Mouse (Mus musculus): ENCODE measurements around the gene Tmem95. TPM values are rescaled to one million over a fixed set of nuclear protein-coding genes. Genes with fewer than 3 reads are reported as not detected.

Gene Tmem95
- polyA plus RNA-seq, 1 experiment from 2014 or later = 0.32 TPM

DNA sequence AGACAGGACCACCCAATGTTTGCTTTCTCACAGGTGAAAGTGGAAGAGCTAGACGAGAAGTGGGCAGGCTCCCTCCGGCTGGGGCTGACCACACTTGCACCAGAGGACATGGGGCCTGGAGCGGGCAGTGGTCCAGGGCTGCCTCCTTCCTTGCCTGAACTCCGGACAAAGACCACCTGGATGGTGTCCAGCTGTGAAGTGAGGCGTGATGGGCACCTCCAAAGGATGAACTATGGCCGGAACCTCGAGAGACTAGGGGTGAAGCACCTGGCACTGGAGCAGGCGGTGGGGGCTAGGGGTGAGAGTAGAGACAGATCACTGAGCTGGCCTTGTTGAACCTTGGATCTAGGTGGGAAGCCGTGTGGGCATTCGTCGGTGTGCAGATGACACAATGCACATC lies 30.8 kb upstream of the Tmem95 start:
- H3K27ac ChIP-seq = no peak overlapping the region
- H3K9me3 ChIP-seq (replicated peaks) = no peaks in the 10 kb centered on the region
- H3K9ac ChIP-seq = no peak overlapping the region
- H3K4me3 ChIP-seq (replicated peaks) = no peak overlapping the region
- H3K4me2 ChIP-seq = no peak overlapping the region
- ATAC-seq (replicated peaks; ENCODE audit: low FRiP score) = no peak
- 89% methylated on average over 11 of the region's 11 CpGs for WGBS
- peaks cover 99% of the 10 kb centered on the region for H3K36me3 ChIP-seq
- H3K4me1 ChIP-seq = peaks cover 11% of the 10 kb centered on the region
- H3K27me3 ChIP-seq = no peaks in the 10 kb centered on the region

DNA sequence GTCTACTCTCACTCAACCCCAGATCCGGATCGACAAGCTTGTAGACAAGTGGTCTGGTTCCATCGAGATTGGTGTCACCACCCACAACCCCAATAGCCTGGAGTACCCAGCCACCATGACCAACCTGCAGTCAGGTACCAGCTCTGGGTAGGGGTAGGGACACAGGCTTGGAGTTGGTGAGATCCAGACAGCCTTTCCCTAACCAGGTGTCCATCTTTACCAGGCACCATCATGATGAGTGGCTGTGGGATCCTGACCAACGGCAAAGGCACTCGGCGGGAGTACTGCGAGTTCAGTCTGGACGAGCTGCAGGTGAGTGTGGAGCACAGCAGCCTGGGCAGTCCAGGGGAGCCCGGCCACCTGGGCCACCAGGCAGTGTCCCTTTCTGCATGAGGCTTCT lies 26.5 kb upstream of the Tmem95 start:
- Histone ChIP-seq H3K4me2 (no peak overlapping the region), H3K36me3 (peaks cover 60% of the 10 kb centered on the region), H3K4me3 (replicated peaks) (no peak overlapping the region), H3K27ac (no peak overlapping the region), H3K4me1 (peaks cover 22% of the 10 kb centered on the region), H3K27me3 (no peaks in the 10 kb centered on the region), H3K9me3 (replicated peaks) (no peaks in the 10 kb centered on the region), H3K9ac (no peak overlapping the region)
- WGBS = 95% methylated on average over 9 of the region's 9 CpGs
- no peak for ATAC-seq (replicated peaks; ENCODE audit: low FRiP score)

DNA sequence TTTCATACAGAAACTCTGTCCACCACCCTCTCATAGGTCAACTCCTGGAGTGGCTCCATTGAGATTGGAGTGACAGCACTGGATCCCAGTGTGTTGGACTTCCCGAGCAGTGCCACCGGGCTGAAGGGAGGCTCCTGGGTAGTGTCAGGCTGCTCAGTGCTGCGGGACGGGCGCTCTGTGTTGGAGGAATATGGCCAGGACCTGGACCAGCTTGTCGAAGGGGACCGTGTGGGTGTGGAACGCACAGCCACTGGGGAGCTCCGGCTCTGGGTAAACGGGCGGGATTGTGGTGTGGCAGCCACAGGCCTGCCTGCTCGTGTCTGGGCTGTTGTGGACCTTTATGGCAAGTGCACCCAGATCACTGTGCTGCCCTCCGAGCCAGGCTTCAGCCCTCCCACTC lies 25.2 kb upstream of the Tmem95 start:
- Histone ChIP-seq H3K9me3 (replicated peaks) (no peaks in the 10 kb centered on the region), H3K4me3 (replicated peaks) (peak overlapping the region; percentile 96), H3K9ac (no peak overlapping the region; the same call in 1 of the 2 replicates), H3K36me3 (peaks cover 46% of the 10 kb centered on the region), H3K4me1 (peaks cover 31% of the 10 kb centered on the region), H3K27me3 (no peaks in the 10 kb centered on the region), H3K4me2 (peak overlapping the region; percentile 97), H3K27ac (no peak overlapping the region)
- no peak for ATAC-seq (replicated peaks; ENCODE audit: low FRiP score)
- WGBS = 89% methylated on average over 13 of the region's 13 CpGs

DNA sequence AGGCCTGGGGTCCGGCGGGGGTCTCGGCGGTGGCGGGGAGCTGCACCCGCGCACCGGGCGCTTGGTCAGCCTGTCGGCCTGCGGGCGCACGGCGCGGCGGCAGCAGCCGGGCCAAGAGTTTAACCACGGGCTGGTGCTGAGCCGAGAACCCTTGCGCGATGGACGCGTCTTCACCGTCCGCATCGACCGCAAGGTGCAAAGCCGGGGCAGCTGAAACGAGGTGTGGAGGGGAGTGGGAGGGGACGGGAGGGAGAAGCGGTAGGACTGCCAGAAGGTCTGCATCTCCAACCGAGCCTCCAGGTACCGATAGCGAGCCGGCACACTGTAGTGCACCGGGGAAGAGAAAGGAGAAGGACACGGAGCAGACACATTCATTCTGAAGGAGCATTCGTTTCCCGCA lies 24.2 kb upstream of the Tmem95 start:
- Histone ChIP-seq H3K9me3 (replicated peaks) (no peaks in the 10 kb centered on the region), H3K36me3 (peaks cover 37% of the 10 kb centered on the region), H3K4me3 (replicated peaks) (peak overlapping the region; percentile 96), H3K27ac (peak overlapping the region; percentile 99), H3K27me3 (no peaks in the 10 kb centered on the region), H3K4me1 (peaks cover 31% of the 10 kb centered on the region), H3K9ac (peak overlapping the region; percentile 93), H3K4me2 (peak overlapping the region; percentile 97)
- 0% methylated on average over 39 of the region's 39 CpGs for WGBS
- peak; percentile 3; the same call in 1 of the 2 replicates for ATAC-seq (replicated peaks; ENCODE audit: low FRiP score)

DNA sequence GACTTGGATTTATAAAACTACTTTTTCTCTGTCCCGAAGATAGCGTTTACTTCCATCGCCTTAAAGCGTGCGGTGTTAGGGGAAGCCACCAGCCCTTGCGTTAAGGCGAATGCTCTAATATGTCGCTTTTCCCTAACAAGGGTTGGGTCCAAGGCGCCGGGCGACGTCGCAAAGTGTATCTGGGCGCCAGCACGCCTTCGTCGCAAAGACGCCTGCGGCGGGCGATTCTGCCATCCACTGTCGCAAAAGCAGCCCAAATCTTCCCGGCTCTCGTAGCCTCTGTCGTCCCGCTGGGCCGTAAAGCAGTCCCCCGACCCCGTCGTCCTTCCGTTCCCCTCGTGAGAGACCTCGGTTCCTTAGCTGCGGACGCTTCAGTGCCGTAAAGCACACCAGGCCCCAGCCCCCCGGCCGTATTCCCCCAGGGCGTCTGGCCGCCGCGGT lies 23.6 kb upstream of the Tmem95 start:
- ATAC-seq (replicated peaks; ENCODE audit: low FRiP score) = peak; percentile 66
- under 1% methylated on average over 42 of the region's 42 CpGs for WGBS
- H3K4me1 ChIP-seq = peaks cover 31% of the 10 kb centered on the region
- peak overlapping the region; percentile 97 for H3K4me2 ChIP-seq
- H3K9ac ChIP-seq = peak overlapping the region; percentile 93
- H3K27ac ChIP-seq = peak overlapping the region; percentile 99
- H3K4me3 ChIP-seq (replicated peaks) = peak overlapping the region; percentile 96
- peaks cover 31% of the 10 kb centered on the region for H3K36me3 ChIP-seq
- H3K27me3 ChIP-seq = no peaks in the 10 kb centered on the region
- H3K9me3 ChIP-seq (replicated peaks) = no peaks in the 10 kb centered on the region

DNA sequence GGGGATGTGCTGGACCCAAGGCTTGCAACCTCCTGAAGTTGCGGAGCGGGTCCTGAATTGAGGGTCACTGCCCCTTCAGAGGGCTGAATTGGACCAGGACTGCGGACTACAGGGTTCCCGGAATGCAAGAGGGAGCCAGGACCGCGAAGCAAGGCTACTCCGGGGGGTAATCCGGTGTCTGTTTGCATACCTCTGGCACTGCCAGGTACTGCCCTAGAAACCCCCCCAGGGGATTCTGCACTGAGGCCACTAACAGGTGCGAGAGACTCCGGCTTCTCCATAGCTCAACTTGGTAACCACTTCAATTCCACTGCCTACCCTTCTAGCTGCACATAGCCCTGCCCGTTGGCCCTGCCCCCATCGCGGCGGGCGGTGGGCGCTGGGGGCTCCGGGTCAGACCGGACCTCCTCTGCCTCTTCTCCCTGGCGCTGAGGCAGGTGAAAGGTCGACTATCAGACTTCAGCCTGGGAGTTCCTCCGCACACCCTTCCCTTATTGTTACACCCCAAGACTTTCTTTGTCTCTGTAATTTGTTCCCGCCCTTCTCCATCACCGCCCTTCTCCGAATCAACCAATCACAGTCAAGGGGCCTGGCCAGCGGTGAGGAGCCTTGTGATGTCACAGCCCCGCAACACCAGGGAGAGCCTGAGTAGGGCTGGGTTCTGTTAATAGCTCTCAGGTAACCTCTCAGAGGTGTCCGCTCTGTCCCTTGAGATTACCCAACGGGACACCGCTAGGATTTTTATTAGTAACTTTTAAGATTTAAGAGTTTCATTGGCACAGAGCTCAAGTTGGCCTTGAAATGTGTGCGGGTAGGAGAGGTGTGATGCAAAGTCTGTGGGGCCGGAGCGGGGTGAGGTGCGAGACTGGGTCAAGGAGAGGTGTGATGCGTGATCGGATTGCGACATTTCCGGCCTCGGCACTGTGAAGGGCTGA lies 22.9 kb upstream of the Tmem95 start, which contains the start of the genes 2810408A11Rik and Neurl4:
2810408A11Rik (minus strand) TSS at position 517 of the 935 bp plus-strand sequence.
Neurl4 (plus strand) TSS at position 602 of the 935 bp plus-strand sequence.
- Histone ChIP-seq H3K4me2 (peak within 1 kb of the TSS; percentile 97), H3K9ac (peak within 1 kb of the TSS; percentile 93), H3K27ac (peak within 1 kb of the TSS; percentile 99), H3K4me1 (peaks cover 31% of the 10 kb centered on the region), H3K4me3 (replicated peaks) (peak within 1 kb of the TSS; percentile 96), H3K9me3 (replicated peaks) (no peaks in the 10 kb centered on the region), H3K36me3 (peaks cover 24% of the 10 kb centered on the region), H3K27me3 (no peaks in the 10 kb centered on the region)
- under 1% methylated on average over 38 of the region's 38 CpGs for WGBS
- peak; percentile 97 for ATAC-seq (replicated peaks; ENCODE audit: low FRiP score)

DNA sequence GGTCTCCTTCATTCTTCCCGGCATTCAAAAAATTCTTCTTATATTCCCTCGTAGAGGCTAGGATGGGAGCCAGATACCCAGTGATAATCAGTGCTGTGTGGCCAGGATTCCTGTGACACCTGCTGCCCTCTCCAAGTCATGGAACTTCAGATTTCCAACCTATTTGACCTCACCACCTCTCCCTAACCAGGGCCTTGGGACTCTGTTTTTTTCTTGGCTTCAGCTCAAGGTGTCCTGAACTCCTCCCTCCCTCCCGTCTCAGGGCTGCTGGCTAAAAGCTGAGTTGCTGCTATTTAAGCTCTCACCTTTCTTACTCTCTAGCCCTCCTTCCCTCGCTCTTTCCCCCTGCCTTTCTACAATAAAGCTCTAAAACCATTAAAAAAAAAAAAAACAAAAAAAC lies 22.1 kb upstream of the Tmem95 start:
- H3K27ac ChIP-seq = peak overlapping the region; percentile 99
- peak overlapping the region; percentile 97 for H3K4me2 ChIP-seq
- H3K4me1 ChIP-seq = peaks cover 31% of the 10 kb centered on the region
- H3K9me3 ChIP-seq (replicated peaks) = no peaks in the 10 kb centered on the region
- H3K27me3 ChIP-seq = no peaks in the 10 kb centered on the region
- no peak for ATAC-seq (replicated peaks; ENCODE audit: low FRiP score)
- 17% methylated on average over 4 of the region's 4 CpGs for WGBS
- peaks cover 15% of the 10 kb centered on the region for H3K36me3 ChIP-seq
- peak overlapping the region; percentile 96 for H3K4me3 ChIP-seq (replicated peaks)
- H3K9ac ChIP-seq = peak overlapping the region; percentile 93

DNA sequence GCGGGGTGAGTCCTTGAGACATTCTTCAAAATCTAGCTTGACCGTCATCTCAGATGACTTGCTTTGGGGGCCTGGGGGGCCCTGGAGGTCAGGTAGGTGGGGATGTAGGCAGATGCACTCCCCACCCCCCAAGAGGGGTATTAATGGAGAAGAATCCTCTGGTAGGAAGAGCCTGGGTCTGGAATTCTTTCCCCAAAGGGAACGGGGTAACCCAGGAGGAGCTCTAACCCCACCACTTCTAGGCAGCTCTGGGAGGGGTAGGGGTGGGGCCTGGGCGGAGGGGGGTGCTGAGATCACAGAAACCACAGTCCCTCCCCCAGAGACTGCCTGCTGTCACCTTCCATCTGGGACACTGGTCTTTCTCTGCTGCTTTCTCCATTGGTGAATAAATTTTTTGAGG lies 17.5 kb upstream of the Tmem95 start, which contains the start of gene Acap1:
Acap1 (minus strand) TSS at position 249 of the 400 bp plus-strand sequence.
- H3K4me1 ChIP-seq = peaks cover 20% of the 10 kb centered on the region
- no peaks in the 10 kb centered on the region for H3K9me3 ChIP-seq (replicated peaks)
- no peak within 1 kb of the TSS for H3K4me2 ChIP-seq
- no peak within 1 kb of the TSS for H3K9ac ChIP-seq
- no peaks in the 10 kb centered on the region for H3K27me3 ChIP-seq
- no peak for ATAC-seq (replicated peaks; ENCODE audit: low FRiP score)
- no peak within 1 kb of the TSS for H3K4me3 ChIP-seq (replicated peaks)
- 69% methylated on average over 4 of the region's 4 CpGs for WGBS
- H3K27ac ChIP-seq = no peak within 1 kb of the TSS
- no peaks in the 10 kb centered on the region for H3K36me3 ChIP-seq

DNA sequence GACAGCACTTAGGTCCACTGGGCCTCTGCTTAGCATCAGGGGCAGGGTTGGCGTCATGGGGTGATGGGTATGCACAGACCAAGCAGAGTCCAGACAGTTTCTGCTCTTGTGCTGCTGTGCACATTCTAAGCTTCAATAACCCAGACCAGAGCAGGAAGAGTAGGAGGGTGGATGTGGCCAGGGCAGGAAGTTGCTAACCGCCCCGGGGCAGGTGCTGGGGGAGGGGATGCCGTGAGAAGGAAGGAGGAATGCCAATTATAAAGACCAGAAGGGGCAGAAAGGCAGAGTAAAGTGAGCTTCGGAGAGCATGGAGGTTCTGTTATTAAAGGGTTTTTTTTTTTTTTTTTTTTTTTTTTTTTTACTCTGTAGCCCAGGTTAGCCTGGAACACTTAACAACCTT lies 16.9 kb upstream of the Tmem95 start:
- no peaks in the 10 kb centered on the region for H3K27me3 ChIP-seq
- 69% methylated on average over 5 of the region's 5 CpGs for WGBS
- H3K4me3 ChIP-seq (replicated peaks) = no peak overlapping the region
- no peaks in the 10 kb centered on the region for H3K9me3 ChIP-seq (replicated peaks)
- H3K4me1 ChIP-seq = peaks cover 16% of the 10 kb centered on the region
- H3K27ac ChIP-seq = no peak overlapping the region
- H3K36me3 ChIP-seq = no peaks in the 10 kb centered on the region
- ATAC-seq (replicated peaks; ENCODE audit: low FRiP score) = no peak
- H3K4me2 ChIP-seq = no peak overlapping the region
- H3K9ac ChIP-seq = no peak overlapping the region

DNA sequence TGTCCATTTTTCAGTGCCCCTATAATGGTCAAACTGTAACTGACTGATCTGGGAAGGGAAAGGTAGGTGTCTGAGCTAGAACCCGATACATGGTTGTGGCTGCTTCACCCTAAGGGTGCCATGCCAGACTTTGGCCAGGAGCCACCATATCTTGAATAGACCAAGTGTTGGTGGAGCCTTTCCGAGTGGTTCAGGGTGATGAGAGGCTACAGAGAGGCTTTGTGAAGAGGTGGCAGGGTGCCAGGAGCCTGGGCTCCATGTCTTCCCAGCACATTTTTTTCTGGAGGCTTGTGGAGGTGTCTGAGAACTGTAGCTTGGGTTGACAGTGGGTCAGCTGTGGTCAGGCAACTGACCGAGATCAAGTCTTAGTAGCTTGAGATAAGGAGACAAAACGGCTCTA lies 13.7 kb upstream of the Tmem95 start:
- peaks cover 3% of the 10 kb centered on the region for H3K4me1 ChIP-seq
- H3K27ac ChIP-seq = no peak overlapping the region
- no peak overlapping the region for H3K4me2 ChIP-seq
- no peak overlapping the region for H3K4me3 ChIP-seq (replicated peaks)
- H3K9me3 ChIP-seq (replicated peaks) = no peaks in the 10 kb centered on the region
- H3K36me3 ChIP-seq = no peaks in the 10 kb centered on the region
- ATAC-seq (replicated peaks; ENCODE audit: low FRiP score) = no peak
- no peak overlapping the region for H3K9ac ChIP-seq
- H3K27me3 ChIP-seq = no peaks in the 10 kb centered on the region
- WGBS = 65% methylated on average over 4 of the region's 4 CpGs

DNA sequence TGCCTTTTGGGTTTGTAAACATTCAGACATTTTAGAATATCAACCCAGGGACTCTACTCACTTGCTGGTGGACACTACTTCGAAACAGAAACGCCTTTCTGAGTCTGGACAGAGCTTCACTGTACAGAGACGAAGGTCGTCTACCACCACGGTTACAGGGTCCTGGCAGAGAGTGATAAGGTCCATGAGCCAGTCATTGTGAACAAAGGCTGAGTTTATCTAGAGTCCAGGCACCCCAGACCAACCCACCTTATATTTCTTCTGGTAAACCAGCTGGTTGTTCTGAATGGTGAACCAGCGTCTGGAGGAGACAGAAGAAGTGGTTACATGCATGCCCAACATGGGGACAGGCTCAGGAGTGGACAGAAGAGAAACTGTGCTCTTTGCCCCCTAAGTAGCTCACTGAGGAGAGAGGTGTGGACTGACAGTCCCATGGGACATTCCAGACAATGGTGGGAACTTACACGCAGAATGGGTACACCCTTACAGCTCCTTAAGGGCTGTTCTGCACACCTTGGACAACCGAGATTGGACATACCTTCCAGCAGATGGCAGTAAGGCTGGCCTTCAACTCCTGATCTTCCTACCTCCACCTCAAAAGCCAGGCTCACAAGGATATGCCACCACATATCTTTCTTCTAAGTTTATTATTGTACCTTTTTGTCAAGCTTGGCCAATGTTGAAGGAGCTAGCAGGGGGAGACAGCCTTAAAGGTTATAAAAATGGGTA lies 9.3 kb upstream of the Tmem95 start:
- peaks cover 14% of the 10 kb centered on the region for H3K4me1 ChIP-seq
- ATAC-seq (replicated peaks; ENCODE audit: low FRiP score) = no peak
- no peak overlapping the region for H3K4me3 ChIP-seq (replicated peaks)
- H3K27me3 ChIP-seq = no peaks in the 10 kb centered on the region
- 64% methylated on average over 8 of the region's 8 CpGs for WGBS
- H3K9ac ChIP-seq = no peak overlapping the region
- no peak overlapping the region for H3K27ac ChIP-seq
- no peaks in the 10 kb centered on the region for H3K36me3 ChIP-seq
- no peak overlapping the region for H3K4me2 ChIP-seq
- H3K9me3 ChIP-seq (replicated peaks) = no peaks in the 10 kb centered on the region

DNA sequence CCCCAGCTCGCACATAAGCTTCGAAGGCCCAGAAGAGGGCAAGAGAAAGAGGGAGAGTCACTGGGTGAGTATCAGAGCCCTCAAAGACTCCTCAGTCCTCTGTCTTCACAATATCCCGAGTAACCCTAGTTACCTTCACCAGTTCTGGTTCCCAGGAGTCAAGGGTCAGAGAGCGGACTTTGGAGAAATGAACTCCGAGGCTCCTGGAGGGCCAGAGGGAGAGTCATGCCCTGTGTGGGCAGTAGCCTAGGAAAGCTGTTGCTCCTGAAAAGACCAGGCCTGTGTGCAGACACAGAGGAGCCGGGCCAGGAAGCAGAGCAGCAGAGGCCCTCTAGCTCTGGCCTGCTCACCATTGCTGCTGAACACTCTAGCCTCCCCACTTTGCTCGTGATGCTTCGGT lies 6.8 kb upstream of the Tmem95 start:
- no peak for ATAC-seq (replicated peaks; ENCODE audit: low FRiP score)
- Histone ChIP-seq H3K4me2 (0 out of 2 replicates have a peak overlapping the region, but pooled peaks have one; percentile 22), H3K9ac (no peak overlapping the region), H3K9me3 (replicated peaks) (no peaks in the 10 kb centered on the region), H3K27ac (peak overlapping the region; percentile 39; the same call in 1 of the 2 replicates), H3K4me3 (replicated peaks) (0 out of 2 replicates have a peak overlapping the region, but pooled peaks have one; percentile 3), H3K36me3 (no peaks in the 10 kb centered on the region), H3K27me3 (no peaks in the 10 kb centered on the region), H3K4me1 (peaks cover 29% of the 10 kb centered on the region)
- WGBS = 69% methylated on average over 8 of the region's 8 CpGs

Data from kidney, embryonic 15.5 days (tissue).